Mouse (Mus musculus): Measurements from ENCODE around the gene Cep63. TPM values are rescaled to one million over a fixed set of nuclear protein-coding genes. Genes with fewer than 3 reads are reported as not detected.

The Cep63 gene
- polyA plus RNA-seq, 1 experiment, result 80.1 TPM

- Histone ChIP-seq H3K4me1 (ENCODE audit: control insufficient read depth, insufficient read depth, low read length) (no peaks in the 10 kb centered on the region), H3K27ac (ENCODE audit: control insufficient read depth, insufficient read depth, low read depth, low read length, poor library complexity) (no peak overlapping the region), H3K4me3 (replicated peaks; ENCODE audit: control insufficient read depth, low read depth, low read length) (no peak overlapping the region)
- WGBS, result 88% methylated on average over 17 of the region's 17 CpGs
- no peak for TF ChIP-seq POLR2A (IDR thresholded peaks at IDR 0.05; ENCODE audit: borderline replicate concordance, control insufficient read depth, low read depth, low read length)
- TF ChIP-seq CTCF (IDR thresholded peaks at IDR 0.05; ENCODE audit: control insufficient read depth, insufficient read depth, low read length), result no peak
These were observed 23.7 kb upstream of the Cep63 start for GRCm38 (mm10) chr9:102649917-102650527.

- Histone ChIP-seq H3K4me1 (ENCODE audit: control insufficient read depth, insufficient read depth, low read length) (no peaks in the 10 kb centered on the region), H3K4me3 (replicated peaks; ENCODE audit: control insufficient read depth, low read depth, low read length) (no peak overlapping the region), H3K27ac (ENCODE audit: control insufficient read depth, insufficient read depth, low read depth, low read length, poor library complexity) (no peak overlapping the region)
- TF ChIP-seq POLR2A (IDR thresholded peaks at IDR 0.05; ENCODE audit: borderline replicate concordance, control insufficient read depth, low read depth, low read length), result no peak
- no peak for TF ChIP-seq CTCF (IDR thresholded peaks at IDR 0.05; ENCODE audit: control insufficient read depth, insufficient read depth, low read length)
- 71% methylated on average over 6 of the region's 6 CpGs for WGBS
These were observed 20.7 kb upstream of the Cep63 start for GRCm38 (mm10) chr9:102647010-102647409.

GRCm38 (mm10) chr9:102645119-102645695 lies 18.9 kb upstream of the Cep63 start:
- Histone ChIP-seq H3K4me1 (ENCODE audit: control insufficient read depth, insufficient read depth, low read length) (no peaks in the 10 kb centered on the region), H3K4me3 (replicated peaks; ENCODE audit: control insufficient read depth, low read depth, low read length) (no peak overlapping the region), H3K27ac (ENCODE audit: control insufficient read depth, insufficient read depth, low read depth, low read length, poor library complexity) (no peak overlapping the region)
- TF ChIP-seq CTCF (IDR thresholded peaks at IDR 0.05; ENCODE audit: control insufficient read depth, insufficient read depth, low read length) (no peak), POLR2A (IDR thresholded peaks at IDR 0.05; ENCODE audit: borderline replicate concordance, control insufficient read depth, low read depth, low read length) (no peak)
- 66% methylated on average over 3 of the region's 3 CpGs for WGBS

- H3K4me1 ChIP-seq (ENCODE audit: control insufficient read depth, insufficient read depth, low read length), result no peaks in the 10 kb centered on the region
These were observed 17.3 kb upstream of the Cep63 start for GRCm38 (mm10) chr9:102643486-102644101.

GRCm38 (mm10) chr9:102643071-102643485 lies 16.7 kb upstream of the Cep63 start:
- Histone ChIP-seq H3K4me3 (replicated peaks; ENCODE audit: control insufficient read depth, low read depth, low read length) (no peak overlapping the region), H3K4me1 (ENCODE audit: control insufficient read depth, insufficient read depth, low read length) (no peaks in the 10 kb centered on the region), H3K27ac (ENCODE audit: control insufficient read depth, insufficient read depth, low read depth, low read length, poor library complexity) (0 out of 2 replicates have a peak overlapping the region, but pooled peaks have one; percentile 8)
- WGBS, result 60% methylated on average over 8 of the region's 8 CpGs
- TF ChIP-seq CTCF (IDR thresholded peaks at IDR 0.05; ENCODE audit: control insufficient read depth, insufficient read depth, low read length) (no peak), POLR2A (IDR thresholded peaks at IDR 0.05; ENCODE audit: borderline replicate concordance, control insufficient read depth, low read depth, low read length) (no peak)

More at GRCm38 (mm10) chr9:102643486-102644101, 17.3 kb upstream of the Cep63 start:
- no peak overlapping the region for H3K4me3 ChIP-seq (replicated peaks; ENCODE audit: control insufficient read depth, low read depth, low read length)
- WGBS, result 67% methylated on average over 10 of the region's 10 CpGs
- 0 out of 2 replicates have a peak overlapping the region, but pooled peaks have one; percentile 8 for H3K27ac ChIP-seq (ENCODE audit: control insufficient read depth, insufficient read depth, low read depth, low read length, poor library complexity)
- TF ChIP-seq POLR2A (IDR thresholded peaks at IDR 0.05; ENCODE audit: borderline replicate concordance, control insufficient read depth, low read depth, low read length) (no peak), CTCF (IDR thresholded peaks at IDR 0.05; ENCODE audit: control insufficient read depth, insufficient read depth, low read length) (no peak)

- H3K4me3 ChIP-seq (replicated peaks; ENCODE audit: control insufficient read depth, low read depth, low read length), result no peak overlapping the region
- TF ChIP-seq POLR2A (IDR thresholded peaks at IDR 0.05; ENCODE audit: borderline replicate concordance, control insufficient read depth, low read depth, low read length) (no peak), CTCF (IDR thresholded peaks at IDR 0.05; ENCODE audit: control insufficient read depth, insufficient read depth, low read length) (no peak)
- WGBS, result 78% methylated on average over 6 of the region's 6 CpGs
- H3K4me1 ChIP-seq (ENCODE audit: control insufficient read depth, insufficient read depth, low read length), result no peaks in the 10 kb centered on the region
- no peak overlapping the region for H3K27ac ChIP-seq (ENCODE audit: control insufficient read depth, insufficient read depth, low read depth, low read length, poor library complexity)
These were observed 15.2 kb upstream of the Cep63 start for GRCm38 (mm10) chr9:102641531-102641930.

- 76% methylated on average over 8 of the region's 8 CpGs for WGBS
- H3K4me1 ChIP-seq (ENCODE audit: control insufficient read depth, insufficient read depth, low read length), result no peaks in the 10 kb centered on the region
- no peak overlapping the region for H3K4me3 ChIP-seq (replicated peaks; ENCODE audit: control insufficient read depth, low read depth, low read length)
- TF ChIP-seq POLR2A (IDR thresholded peaks at IDR 0.05; ENCODE audit: borderline replicate concordance, control insufficient read depth, low read depth, low read length) (no peak), CTCF (IDR thresholded peaks at IDR 0.05; ENCODE audit: control insufficient read depth, insufficient read depth, low read length) (no peak)
- no peak overlapping the region for H3K27ac ChIP-seq (ENCODE audit: control insufficient read depth, insufficient read depth, low read depth, low read length, poor library complexity)
These were observed 13.2 kb upstream of the Cep63 start for GRCm38 (mm10) chr9:102639510-102639909.

- 81% methylated on average over 7 of the region's 7 CpGs for WGBS
- no peak for TF ChIP-seq CTCF (IDR thresholded peaks at IDR 0.05; ENCODE audit: control insufficient read depth, insufficient read depth, low read length)
- no peak for TF ChIP-seq POLR2A (IDR thresholded peaks at IDR 0.05; ENCODE audit: borderline replicate concordance, control insufficient read depth, low read depth, low read length)
- no peak overlapping the region for H3K4me3 ChIP-seq (replicated peaks; ENCODE audit: control insufficient read depth, low read depth, low read length)
These were observed 12.6 kb upstream of the Cep63 start for GRCm38 (mm10) chr9:102638963-102639362.

More at GRCm38 (mm10) chr9:102638963-102639362, 12.6 kb upstream of the Cep63 start:
- Histone ChIP-seq H3K27ac (ENCODE audit: control insufficient read depth, insufficient read depth, low read depth, low read length, poor library complexity) (no peak overlapping the region), H3K4me1 (ENCODE audit: control insufficient read depth, insufficient read depth, low read length) (no peaks in the 10 kb centered on the region)
